Mouse (Mus musculus) ES-E14 (cell line): ENCODE results near the gene Btnl1.

Source experiments
- HCFC1 ChIP-seq: IDR thresholded peaks from 2 replicates; pipeline ENCODE4 v1.6.1; 2012; ENCODE audit warnings: low read length, inconsistent platforms, borderline replicate concordance; ENCODE audit not compliant: insufficient read depth
- MAFK ChIP-seq: IDR thresholded peaks from 2 replicates; pipeline ENCODE4 v1.6.1; 2014; ENCODE audit warnings: mild to moderate bottlenecking, low read depth, low read length, inconsistent platforms; ENCODE audit not compliant: insufficient read depth

DNA sequence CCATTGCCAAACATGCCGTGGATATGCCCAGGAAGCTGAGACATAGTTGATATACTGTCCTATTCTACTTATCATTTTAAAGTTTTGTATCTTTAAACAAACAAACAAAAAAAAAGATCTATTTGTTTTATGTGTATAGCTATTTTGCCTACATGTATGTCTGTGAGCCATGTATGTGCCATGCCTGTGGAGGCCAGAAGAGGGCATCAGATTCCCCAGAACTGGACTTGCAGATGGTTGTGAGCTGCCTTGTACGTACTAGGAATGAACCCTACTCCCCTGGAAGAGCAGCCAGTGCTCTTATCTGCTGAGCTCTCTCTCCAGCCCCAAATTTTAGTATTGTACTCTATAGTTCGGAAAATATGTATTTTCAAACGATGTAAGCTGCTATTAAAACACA lies 11.6 kb downstream of the Btnl1 start:
- no peak for TF ChIP-seq HCFC1
- no peak for TF ChIP-seq MAFK
